8 mouse cellular contexts compared by ENCODE assay signal in genomic region chr7:114415336-114416020, GRCm38 (mm10). TPM values are rescaled to one million over a fixed set of nuclear protein-coding genes. Genes with fewer than 3 reads are reported as not detected.
DNase-seq lines count a peak whose midpoint lies in the region; ATAC-seq and TF ChIP-seq lines count a peak whose summit lies in the region.

No protein-coding gene starts in this region.

- peaks cover 0 to 3% of the 10 kb centered on the region in 2 experiments for H3K36me3 ChIP-seq in CH12.LX (replicated peaks in 1 of 2; ENCODE audit: control insufficient read depth in 1 of 2, insufficient read depth in 1 of 2, low read length in 1 of 2)
- no peaks in the 10 kb centered on the region for H3K36me3 ChIP-seq in forebrain, embryonic 13.5 days (ENCODE audit: poor library complexity, severe bottlenecking)
- no peaks in the 10 kb centered on the region for H3K36me3 ChIP-seq in hindbrain, embryonic 10.5 days

- peak; percentile 33 for DNase-seq in CH12.LX (ENCODE audit: extremely low read depth)
- DNase-seq in hindbrain, embryonic 10.5 days (ENCODE audit: low spot score), result peak; percentile 68
- peak; percentile 4 for DNase-seq in left cerebral cortex, adult 11 months (ENCODE audit: low spot score)
- peak; percentile 61 to 66 for DNase-seq in lung, postnatal 4 days
- DNase-seq in right cerebral cortex, postnatal 25 days, result peak; percentile 70
- DNase-seq in urinary bladder, postnatal 4 days (ENCODE audit: low spot score in 2 of 2), result peak; percentile 26 to 59

- peaks cover 30% of the 10 kb centered on the region for H3K79me2 ChIP-seq in CH12.LX (replicated peaks; ENCODE audit: control insufficient read depth, extremely low read depth, insufficient read depth, poor library complexity, severe bottlenecking)

- under 1% methylated on average over 80 of the region's 103 CpGs for WGBS in forebrain, embryonic 13.5 days
- WGBS in hindbrain, embryonic 10.5 days, result under 1% methylated on average over 103 of the region's 103 CpGs

- TF ChIP-seq POLR2A in CH12.LX (IDR thresholded peaks at IDR 0.05; ENCODE audit: low read depth, low read length), result no peak
- no peak for TF ChIP-seq POLR2A in bone marrow macrophage, adult 2 months (IDR thresholded peaks at IDR 0.05; ENCODE audit: borderline replicate concordance, low read depth, low read length)

- peak overlapping the region; percentile 84 for H3K9ac ChIP-seq in CH12.LX (ENCODE audit: insufficient read depth, low read depth)
- H3K9ac ChIP-seq in forebrain, embryonic 13.5 days, result peak overlapping the region; percentile 93

- ATAC-seq in forebrain, embryonic 13.5 days, result peak; percentile 80

- dilution Hi-C loops in CH12.LX (cut with MboI; ENCODE audit: extremely low pct_ligation_motif_present, extremely low pct_unique_long_range_greater_than_20kb, low sequenced_read_pairs), result no loop called here

- peaks cover 2% of the 10 kb centered on the region for H3K9me3 ChIP-seq in CH12.LX (replicated peaks; ENCODE audit: low read length)
- no peaks in the 10 kb centered on the region for H3K9me3 ChIP-seq in forebrain, embryonic 13.5 days (replicated peaks)
- H3K9me3 ChIP-seq in hindbrain, embryonic 10.5 days, result peaks cover 4% of the 10 kb centered on the region; the same call in 1 of the 2 replicates

- peak overlapping the region; percentile 81 for H3K27ac ChIP-seq in CH12.LX (ENCODE audit: insufficient read depth, low read depth)
- H3K27ac ChIP-seq in bone marrow macrophage, adult 2 months (ENCODE audit: insufficient read depth, low read depth, low read length), result no peak overlapping the region
- peak overlapping the region; percentile 94 for H3K27ac ChIP-seq in forebrain, embryonic 13.5 days
- H3K27ac ChIP-seq in hindbrain, embryonic 10.5 days, result peak overlapping the region; percentile 98

- TF ChIP-seq EP300 in CH12.LX (IDR thresholded peaks at IDR 0.05; ENCODE audit: low read length), result no peak

- H3K4me1 ChIP-seq in CH12.LX (ENCODE audit: control insufficient read depth in 1 of 2, insufficient read depth in 2 of 2), result peaks cover 0 to 14% of the 10 kb centered on the region in 2 experiments; a peak in 2 of 4 replicates
- peaks cover 2% of the 10 kb centered on the region; the same call in 1 of the 2 replicates for H3K4me1 ChIP-seq in bone marrow macrophage, adult 2 months (ENCODE audit: control insufficient read depth, insufficient read depth, low read length)
- H3K4me1 ChIP-seq in forebrain, embryonic 13.5 days, result peaks cover 33% of the 10 kb centered on the region
- H3K4me1 ChIP-seq in hindbrain, embryonic 10.5 days (replicated peaks), result peaks cover 34% of the 10 kb centered on the region

- H3K27me3 ChIP-seq in CH12.LX (replicated peaks), result peaks cover 3% of the 10 kb centered on the region
- no peaks in the 10 kb centered on the region for H3K27me3 ChIP-seq in forebrain, embryonic 13.5 days
- 0 out of 2 replicates have a peak, but pooled peaks cover 5% of the 10 kb centered on the region for H3K27me3 ChIP-seq in hindbrain, embryonic 10.5 days (ENCODE audit: insufficient read depth, poor library complexity, severe bottlenecking)

- H3K4me2 ChIP-seq in CH12.LX (ENCODE audit: insufficient read depth, low read depth, poor library complexity, severe bottlenecking), result no peak overlapping the region
- peak overlapping the region; percentile 86 for H3K4me2 ChIP-seq in forebrain, embryonic 13.5 days

- peak overlapping the region; percentile 92 to 100 (median 93) for H3K4me3 ChIP-seq in CH12.LX (replicated peaks in 1 of 3; ENCODE audit: low read depth in 2 of 3, low read length in 2 of 3, poor library complexity in 1 of 3)
- H3K4me3 ChIP-seq in bone marrow macrophage, adult 2 months (ENCODE audit: insufficient read depth, low read length), result peak overlapping the region; percentile 78
- H3K4me3 ChIP-seq in forebrain, embryonic 13.5 days, result peak overlapping the region; percentile 95
- peak overlapping the region; percentile 94 for H3K4me3 ChIP-seq in hindbrain, embryonic 10.5 days

- in situ Hi-C loops in CH12.LX (cut with MboI; ENCODE audit: low pct_ligation_motif_present, low pct_unique_long_range_greater_than_20kb, low sequenced_read_pairs), result loop anchor here (10.0 kb wide), 1 partner anchor 101 kb away; no protein-coding TSS in a partner anchor

- no peak for TF ChIP-seq RAD21 in CH12.LX (IDR thresholded peaks at IDR 0.05; ENCODE audit: low read depth, low read length)

- TF ChIP-seq CTCF in CH12.LX (conservative IDR thresholded peaks at IDR 0.05 in 1 of 2, IDR thresholded peaks at IDR 0.05 in 1 of 2; ENCODE audit: low read depth in 2 of 2, low read length in 2 of 2), result no peak
- TF ChIP-seq CTCF in bone marrow macrophage, adult 2 months (IDR thresholded peaks at IDR 0.05; ENCODE audit: low read depth, low read length), result no peak

TF ChIP-seq in CH12.LX, 34 proteins besides CTCF, POLR2A, EP300 and RAD21:
- TF ChIP-seq NRF1 (IDR thresholded peaks at IDR 0.05; ENCODE audit: low read depth, low read length), result peak; percentile 67
- peak; percentile 85; the same call in 1 of the 2 replicates for TF ChIP-seq UBTF (IDR thresholded peaks at IDR 0.05; ENCODE audit: low read depth, low read length)
- no peak for TF ChIP-seq MYC (IDR thresholded peaks at IDR 0.05; ENCODE audit: low read depth, low read length)

RNA-seq across cellular contexts. Expression of gene Pde3b, which starts 0.4 kb away (rescaled TPM):
- total RNA-seq in CH12.LX (2012; rRNA removed) (24.1 and 26.0 TPM in 2 replicates), CH12.LX (2014; rRNA removed) (40.0 and 40.8 TPM in 2 replicates)
- polyA plus RNA-seq in CH12.LX (2012; ENCODE audit: insufficient read length, low read depth), result 14.1 and 17.9 TPM in 2 replicates
- polyA plus RNA-seq in bone marrow macrophage, adult 2 months (2012; ENCODE audit: insufficient read depth, insufficient read length, missing spikeins), result 15.3 and 18.4 TPM in 2 replicates
- 4.9 TPM in 2 replicates for polyA plus RNA-seq in forebrain, embryonic 13.5 days (2015; fragmentation: Nextera tagmentation; extraction: Ambion mirVana)
- polyA plus RNA-seq in hindbrain, embryonic 10.5 days (2016; fragmentation: Nextera tagmentation; extraction: Ambion mirVana), result 7.4 and 7.7 TPM in 2 replicates

Comparison
In these comparisons a context has a peak if more than half of its experiments do, and no peak if none do; other contexts are left out.
1. DNase-seq: peak in every context shown above with its lines; median percentile 70 in right cerebral cortex, postnatal 25 days; 68 in hindbrain, embryonic 10.5 days; 64 in lung, postnatal 4 days; 42 in urinary bladder, postnatal 4 days; 33 in CH12.LX; 4 in left cerebral cortex, adult 11 months.